In the genomic region with DNA sequence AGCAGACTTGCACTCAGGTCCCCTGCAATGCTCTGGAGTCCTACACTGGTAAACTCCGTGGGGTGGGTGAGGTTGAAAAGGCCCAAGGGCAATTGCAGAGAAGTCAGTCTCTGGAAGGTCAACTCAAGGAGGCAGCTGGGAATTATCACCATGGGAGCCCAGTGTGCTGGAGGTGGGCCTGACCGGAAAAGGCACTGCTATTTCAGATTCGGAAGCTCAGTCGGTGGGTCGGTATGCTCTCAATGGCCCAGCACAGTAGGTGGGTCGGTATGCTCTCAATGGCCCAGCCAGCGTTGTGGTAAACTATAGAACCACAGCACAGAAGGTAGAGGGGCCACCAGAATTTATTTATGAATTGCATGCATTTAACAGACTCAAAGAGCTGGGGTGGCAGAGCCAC, we compare ENCODE assay signal across 19 mouse cellular contexts.
A peak's percentile ranks its signal among the peaks of the same experiment; 100 is the strongest.
DNase-seq lines count a peak whose midpoint lies in the region; ATAC-seq and TF ChIP-seq lines count a peak whose summit lies in the region.
"Had no signal": no experiment of that assay in that cellular context is flagged by ENCODE, and none has a peak within 500 bp of the region (broad histone marks: within the 10 kb centered on the region; RNA-seq: fewer than 3 reads in every experiment).

No protein-coding gene starts in this region.

- no peak for TF ChIP-seq CTCF in kidney, adult 2 months (conservative IDR thresholded peaks at IDR 0.05; ENCODE audit: insufficient read depth, insufficient read length, low read depth, low read length)

- peaks cover 32% of the 10 kb centered on the region for H3K4me1 ChIP-seq in heart, embryonic 10.5 days
- peaks cover 40% of the 10 kb centered on the region for H3K4me1 ChIP-seq in heart, embryonic 12.5 days (replicated peaks)
- peaks cover 15% of the 10 kb centered on the region for H3K4me1 ChIP-seq in kidney, adult 2 months (ENCODE audit: control insufficient read depth, insufficient read depth, low read length)
- H3K4me1 ChIP-seq in ES-E14 (ENCODE audit: control insufficient read depth in 2 of 2, insufficient read depth in 2 of 2, low read length in 2 of 2, poor library complexity in 1 of 2) = peaks cover 45 to 46% of the 10 kb centered on the region in 2 experiments

- in situ Hi-C loops in ES-E14 (cut with MboI; ENCODE audit: low sequenced_read_pairs in 2 of 2, unreplicated experiment in 2 of 2) = no loop called here

- 21% methylated on average over 7 of the region's 7 CpGs for WGBS in heart, embryonic 10.5 days
- WGBS in heart, embryonic 12.5 days = 25% methylated on average over 7 of the region's 7 CpGs
- WGBS in kidney, adult 2 months = 55% methylated on average over 7 of the region's 7 CpGs

- no peak for DNase-seq in heart, embryonic 10.5 days (ENCODE audit: low spot score)
- peak; percentile 15 for DNase-seq in kidney, adult 2 months
- no peak for DNase-seq in kidney, adult 9 months
- peak; percentile 79 for DNase-seq in ES-E14 (ENCODE audit: low read depth, low spot score)
- no peak for DNase-seq in adrenal gland, adult 2 months
- DNase-seq in cerebellum, adult 9-11 months = no peak
- DNase-seq: adrenal gland, postnatal 14 days; cerebellum, adult 11-12 months; cerebellum, adult 9-10 months; cerebellum, postnatal 36 days; gastrocnemius, adult 2 months; gastrocnemius, postnatal 25 days; kidney, adult 18-20 months had no signal

- H3K27me3 ChIP-seq in heart, embryonic 10.5 days (ENCODE audit: insufficient read depth, poor library complexity, severe bottlenecking) = no peaks in the 10 kb centered on the region
- H3K27me3 ChIP-seq in heart, embryonic 12.5 days (replicated peaks) = no peaks in the 10 kb centered on the region
- no peaks in the 10 kb centered on the region for H3K27me3 ChIP-seq in kidney, adult 2 months (replicated peaks; ENCODE audit: control insufficient read depth, insufficient read depth, low read length)
- H3K27me3 ChIP-seq: embryonic facial prominence, embryonic 13.5 days; forebrain, embryonic 13.5 days; intestine, embryonic 15.5 days; Patski had no signal

- no peak for ATAC-seq in heart, embryonic 12.5 days (ENCODE audit: insufficient number of reproducible peaks, low FRiP score)
- ATAC-seq: forebrain, embryonic 13.5 days; intestine, embryonic 15.5 days; Patski had no signal

- H3K27ac ChIP-seq in heart, embryonic 10.5 days = peak overlapping the region; percentile 65; the same call in 1 of the 2 replicates
- no peak overlapping the region for H3K27ac ChIP-seq in heart, embryonic 12.5 days (ENCODE audit: poor library complexity, severe bottlenecking)
- no peak overlapping the region for H3K27ac ChIP-seq in kidney, adult 2 months (ENCODE audit: insufficient read depth, low read depth, low read length)
- peak overlapping the region; percentile 96; the same call in 1 of the 2 replicates for H3K27ac ChIP-seq in ES-E14 (ENCODE audit: insufficient read depth, low read depth, low read length, poor library complexity, severe bottlenecking)
- H3K27ac ChIP-seq: embryonic facial prominence, embryonic 13.5 days; forebrain, embryonic 13.5 days; gastrocnemius, adult 2 months; hindbrain, embryonic 14.5 days; intestine, embryonic 15.5 days had no signal

- H3K4me3 ChIP-seq in heart, embryonic 10.5 days = no peak overlapping the region
- no peak overlapping the region for H3K4me3 ChIP-seq in heart, embryonic 12.5 days
- H3K4me3 ChIP-seq in kidney, adult 2 months (ENCODE audit: insufficient read depth, low read depth, low read length) = no peak overlapping the region
- H3K4me3 ChIP-seq in ES-E14 (ENCODE audit: insufficient read depth in 1 of 2, low read depth in 1 of 2, low read length in 2 of 2, poor library complexity in 1 of 2, severe bottlenecking in 1 of 2) = no peak overlapping the region
- H3K4me3 ChIP-seq: embryonic facial prominence, embryonic 13.5 days; forebrain, embryonic 13.5 days; gastrocnemius, adult 2 months; intestine, embryonic 15.5 days had no signal

- H3K9ac ChIP-seq in heart, embryonic 12.5 days = no peak overlapping the region
- no peak overlapping the region for H3K9ac ChIP-seq in ES-E14 (ENCODE audit: insufficient read depth, low read depth, low read length, poor library complexity, severe bottlenecking)
- H3K9ac ChIP-seq: embryonic facial prominence, embryonic 13.5 days; forebrain, embryonic 13.5 days; hindbrain, embryonic 14.5 days; intestine, embryonic 15.5 days had no signal

- no peaks in the 10 kb centered on the region for H3K9me3 ChIP-seq in heart, embryonic 10.5 days
- no peaks in the 10 kb centered on the region for H3K9me3 ChIP-seq in heart, embryonic 12.5 days (replicated peaks)
- no peaks in the 10 kb centered on the region for H3K9me3 ChIP-seq in ES-E14 (ENCODE audit: control insufficient read depth, insufficient read depth, low read depth, low read length)
- H3K9me3 ChIP-seq: embryonic facial prominence, embryonic 13.5 days; forebrain, embryonic 13.5 days; intestine, embryonic 15.5 days had no signal

- TF ChIP-seq POLR2A in kidney, adult 2 months (IDR thresholded peaks at IDR 0.05; ENCODE audit: low read depth, low read length) = no peak

- H3K36me3 ChIP-seq in heart, embryonic 10.5 days = no peaks in the 10 kb centered on the region
- H3K36me3 ChIP-seq in heart, embryonic 12.5 days = no peaks in the 10 kb centered on the region
- H3K36me3 ChIP-seq in kidney, adult 2 months (ENCODE audit: control insufficient read depth, insufficient read depth, low read length) = no peaks in the 10 kb centered on the region
- 0 out of 2 replicates have a peak, but pooled peaks cover under 1% of the 10 kb centered on the region for H3K36me3 ChIP-seq in ES-E14 (ENCODE audit: control insufficient read depth, insufficient read depth, low read length, poor library complexity, severe bottlenecking)
- H3K36me3 ChIP-seq: embryonic facial prominence, embryonic 13.5 days; intestine, embryonic 15.5 days had no signal

- no peak overlapping the region for H3K4me2 ChIP-seq in heart, embryonic 12.5 days
- H3K4me2 ChIP-seq: embryonic facial prominence, embryonic 13.5 days; forebrain, embryonic 13.5 days; hindbrain, embryonic 14.5 days; intestine, embryonic 15.5 days had no signal

TF ChIP-seq in ES-E14, 5 proteins besides CTCF, POLR2A, EP300 and RAD21:
- TF ChIP-seq CHD2 (IDR thresholded peaks at IDR 0.05; ENCODE audit: low read depth, low read length) = peak; percentile 9; the same call in 1 of the 2 replicates
- no peak for TF ChIP-seq MAFK (IDR thresholded peaks at IDR 0.05; ENCODE audit: insufficient read depth, low read depth, low read length)
- TF ChIP-seq HCFC1 (IDR thresholded peaks at IDR 0.05; ENCODE audit: borderline replicate concordance, insufficient read depth, low read length) = no peak
- TF ChIP-seq ZC3H11A (IDR thresholded peaks at IDR 0.05; ENCODE audit: borderline replicate concordance, low read depth, low read length) = no peak
- no peak for TF ChIP-seq ZNF384 (IDR thresholded peaks at IDR 0.05; ENCODE audit: low read depth, low read length)

Comparison
In these comparisons a context has a peak if more than half of its experiments do, and no peak if none do; other contexts are left out.
1. DNase-seq: peak in kidney, adult 2 months (single experiment) and ES-E14 (single experiment); none in heart, embryonic 10.5 days (single experiment), kidney, adult 9 months (single experiment), adrenal gland, adult 2 months (single experiment) and cerebellum, adult 9-11 months (single experiment).
2. H3K27ac ChIP-seq: peak in heart, embryonic 10.5 days (single experiment) and ES-E14 (single experiment); none in heart, embryonic 12.5 days (single experiment) and kidney, adult 2 months (single experiment).